Mouse (Mus musculus): ENCODE results near the gene Wwc1. TPM values are rescaled to one million over a fixed set of nuclear protein-coding genes. Genes with fewer than 3 reads are reported as not detected.

The Wwc1 gene
- total RNA-seq, 2 experiments from 2014 or later, result 0.47 to 0.52 TPM

- no peak for DNase-seq
Observed at GRCm38 (mm10) chr11:35933402-35934085, 46.8 kb downstream of the Wwc1 start.

DNA sequence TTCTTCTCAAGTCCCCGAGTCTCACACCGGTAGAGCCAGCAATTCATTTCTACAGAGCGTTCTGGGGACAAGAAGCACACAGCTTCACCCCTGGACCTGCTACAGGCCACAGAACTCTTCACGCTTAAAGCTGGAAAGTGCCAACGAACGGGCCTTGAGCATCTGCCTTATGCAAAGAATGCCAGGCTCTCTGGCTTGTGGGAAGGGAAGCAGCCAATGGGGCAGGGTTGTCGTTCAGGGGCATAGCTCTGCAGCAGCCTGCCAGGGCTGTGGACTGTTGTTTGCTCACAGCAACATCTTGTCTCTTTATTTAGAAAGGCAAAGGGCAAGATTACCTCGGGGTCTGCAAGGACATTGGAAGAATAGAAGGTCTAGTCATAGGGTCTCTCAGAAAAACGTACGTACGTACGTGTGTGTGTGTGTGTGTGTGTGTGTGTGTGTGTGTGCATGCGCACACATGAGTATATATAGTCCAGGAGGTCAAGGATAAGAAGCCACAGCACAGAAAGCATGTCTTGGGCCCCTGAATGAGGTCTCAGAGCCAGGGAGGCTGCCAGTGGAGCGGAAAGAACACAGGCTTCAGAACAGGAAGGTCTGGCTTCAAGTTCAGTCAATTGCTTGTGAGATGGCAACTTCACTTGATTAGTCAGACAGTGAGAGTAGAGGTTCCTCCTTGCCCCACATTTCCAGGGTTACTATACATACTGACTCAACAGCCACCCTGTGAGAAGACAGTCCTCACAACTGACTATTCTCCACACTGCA is 48.0 kb downstream of the Wwc1 start:
- DNase-seq, result no peak

GRCm38 (mm10) chr11:35930511-35931060 is 49.7 kb downstream of the Wwc1 start:
- no peak for DNase-seq

DNA sequence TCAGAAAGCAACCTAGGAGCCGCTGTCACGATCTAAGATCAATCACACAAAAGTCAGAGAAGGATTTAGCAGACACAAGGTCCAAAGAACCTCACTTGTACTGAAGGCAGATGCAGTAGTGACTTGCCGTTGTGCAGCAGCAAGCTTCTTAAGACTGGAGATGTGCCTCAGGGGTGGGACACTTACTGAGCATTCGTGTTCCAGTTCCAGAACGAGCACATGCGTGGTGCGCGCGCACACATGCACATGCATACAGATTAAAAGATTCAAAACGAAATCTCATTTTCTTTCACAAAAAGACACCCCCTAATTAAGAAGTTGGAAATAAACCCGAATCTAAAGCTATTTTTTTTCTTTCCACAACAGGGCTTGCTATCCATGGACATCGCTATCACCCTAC is 51.9 kb downstream of the Wwc1 start:
- DNase-seq, result no peak

DNA sequence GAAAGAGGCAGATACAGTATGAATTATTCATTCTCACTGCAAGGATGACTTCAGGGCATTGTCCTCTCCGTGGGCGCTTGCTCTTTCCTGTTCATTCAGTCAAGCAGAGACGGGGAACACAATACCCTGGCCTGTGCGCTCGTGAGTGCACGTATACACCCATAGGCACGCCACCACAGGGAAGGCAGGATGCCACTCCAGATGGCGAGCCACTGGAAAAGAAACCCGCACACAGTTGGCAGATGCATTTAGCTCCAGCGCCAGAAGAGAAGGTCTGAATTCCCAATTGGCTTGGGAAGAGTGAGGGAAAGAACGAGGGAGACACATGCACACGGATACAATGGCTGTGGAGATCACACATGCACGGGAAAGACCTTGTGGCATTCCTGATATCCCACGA is 53.0 kb downstream of the Wwc1 start:
- no peak for DNase-seq

DNA sequence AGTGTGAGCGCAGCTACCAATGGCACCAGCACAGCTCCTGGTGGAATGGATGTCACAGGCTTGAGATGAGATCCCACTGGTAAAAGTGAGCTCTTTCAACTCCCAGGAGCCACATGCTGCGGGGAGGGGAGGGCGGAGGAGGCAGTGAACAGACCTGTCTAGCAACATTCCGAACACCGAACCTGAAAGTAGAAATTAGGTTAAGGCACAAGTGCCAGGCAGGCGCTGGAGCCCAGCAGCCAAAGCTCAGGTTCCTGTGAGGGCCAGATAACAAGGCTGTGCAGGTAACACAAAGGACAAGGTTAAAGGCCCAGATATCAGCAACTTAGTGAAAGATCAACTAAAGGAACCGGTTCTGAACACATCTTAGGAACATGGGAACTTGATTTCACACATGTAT is 54.7 kb downstream of the Wwc1 start:
- DNase-seq, result no peak

DNA sequence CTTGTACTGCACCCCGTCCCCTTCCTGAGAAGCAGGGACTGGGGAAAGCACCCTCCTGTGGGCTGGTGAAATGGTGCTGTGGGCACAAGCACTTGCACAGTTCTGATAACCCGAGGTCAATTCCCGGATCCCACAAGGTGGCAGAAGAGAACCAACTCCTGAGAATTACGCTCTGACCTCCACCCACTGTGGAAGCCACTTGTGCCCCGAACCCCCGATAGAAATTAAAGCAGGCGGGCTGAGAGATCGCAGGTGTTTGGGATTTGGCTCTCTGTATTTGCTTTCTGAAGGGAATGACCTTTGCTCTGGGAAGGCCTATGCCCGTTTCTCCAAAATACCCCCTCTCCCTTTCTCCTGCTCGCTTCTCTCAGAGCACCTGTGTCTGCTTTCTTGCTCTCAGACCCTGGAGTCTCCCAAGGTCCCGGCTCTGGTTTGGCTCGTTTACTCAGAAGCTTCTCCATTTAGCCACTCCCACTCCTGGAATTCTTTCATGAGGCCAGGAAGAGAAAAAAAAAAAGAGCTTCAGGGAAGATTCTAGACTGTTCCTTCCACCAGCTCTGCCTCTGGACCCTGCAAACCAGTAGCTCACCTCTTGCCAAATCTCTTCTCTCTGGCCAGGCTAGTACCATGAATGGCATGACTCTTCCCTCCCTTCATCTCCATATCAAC is 58.0 kb downstream of the Wwc1 start:
- DNase-seq, result no peak

- no peak for DNase-seq
Observed at GRCm38 (mm10) chr11:35920776-35921175, 59.6 kb downstream of the Wwc1 start.

GRCm38 (mm10) chr11:35919856-35920503 is 60.3 kb downstream of the Wwc1 start:
- no peak for DNase-seq

DNA sequence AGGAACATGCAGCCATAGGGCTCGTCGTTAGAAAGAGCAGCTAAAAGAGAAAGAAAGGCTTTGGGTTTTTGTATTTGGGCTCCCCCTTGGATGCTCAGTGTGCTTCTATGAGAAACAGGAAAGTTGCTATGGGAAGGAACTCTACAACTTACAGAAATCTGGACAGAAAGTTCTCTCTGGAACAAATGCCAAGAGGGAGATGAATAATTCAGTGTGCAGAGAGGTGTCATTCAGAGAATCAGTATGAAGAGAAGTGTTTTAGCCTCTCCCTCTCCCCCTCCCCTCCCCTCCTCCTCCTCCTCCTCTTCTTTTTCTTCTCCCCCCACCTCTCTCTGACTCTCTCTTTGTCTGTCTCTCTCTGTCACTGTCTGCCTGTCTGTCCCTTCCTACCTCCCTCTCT is 60.9 kb downstream of the Wwc1 start:
- DNase-seq, result no peak

DNA sequence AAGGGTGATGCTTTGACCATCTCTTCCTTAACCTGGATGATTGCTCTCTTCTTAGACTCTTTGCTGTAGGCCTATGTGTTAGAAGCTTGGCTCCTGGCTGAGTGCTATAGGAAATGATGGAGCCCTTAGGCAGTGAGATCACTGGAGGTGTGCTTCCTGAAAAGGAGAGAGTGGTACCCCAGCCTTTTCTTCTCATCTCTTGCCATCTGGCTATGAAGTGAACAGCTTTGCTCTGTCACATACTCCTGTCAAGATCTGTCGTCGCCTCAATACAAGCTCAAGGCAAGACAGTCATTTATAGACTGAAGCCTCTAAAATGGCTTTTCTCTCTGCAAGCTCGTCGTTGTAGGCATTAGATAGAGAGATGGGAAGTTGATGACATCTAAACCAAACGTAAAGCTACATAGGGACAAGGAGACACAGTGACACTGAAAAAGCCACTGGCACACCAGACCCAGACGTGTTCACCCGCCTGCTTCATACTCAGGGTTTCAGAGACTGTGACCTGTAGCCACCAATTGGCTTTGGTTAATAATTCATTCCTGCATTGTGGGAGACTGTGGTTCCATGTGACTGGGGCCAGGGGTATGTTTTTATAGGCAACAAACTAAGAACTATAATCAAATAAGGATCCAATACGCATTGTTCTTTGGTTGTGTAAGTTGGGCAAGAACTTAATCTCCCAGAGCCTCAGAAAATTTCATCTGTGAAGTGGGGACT is 63.7 kb downstream of the Wwc1 start:
- no peak for DNase-seq

DNA sequence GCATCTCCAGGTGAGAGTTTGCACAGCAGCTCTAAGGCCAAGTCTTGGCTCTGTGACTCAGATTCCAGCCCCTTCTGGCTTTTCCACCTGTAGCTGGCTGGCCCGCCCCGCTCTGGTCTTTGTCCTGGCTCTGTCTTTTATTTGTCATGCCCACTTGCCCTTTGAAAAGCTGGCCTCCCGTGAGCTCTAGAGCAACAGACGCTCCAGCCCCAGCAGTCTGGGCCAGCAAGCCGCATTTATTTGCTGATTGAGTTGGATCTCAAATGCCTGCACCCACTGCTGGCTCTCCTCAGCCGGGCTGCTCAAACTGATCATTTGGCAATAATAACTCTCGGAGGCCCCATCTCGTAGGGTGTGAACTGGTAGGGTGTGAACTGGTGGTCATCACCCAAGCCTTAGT is 64.8 kb downstream of the Wwc1 start:
- DNase-seq, result no peak

DNA sequence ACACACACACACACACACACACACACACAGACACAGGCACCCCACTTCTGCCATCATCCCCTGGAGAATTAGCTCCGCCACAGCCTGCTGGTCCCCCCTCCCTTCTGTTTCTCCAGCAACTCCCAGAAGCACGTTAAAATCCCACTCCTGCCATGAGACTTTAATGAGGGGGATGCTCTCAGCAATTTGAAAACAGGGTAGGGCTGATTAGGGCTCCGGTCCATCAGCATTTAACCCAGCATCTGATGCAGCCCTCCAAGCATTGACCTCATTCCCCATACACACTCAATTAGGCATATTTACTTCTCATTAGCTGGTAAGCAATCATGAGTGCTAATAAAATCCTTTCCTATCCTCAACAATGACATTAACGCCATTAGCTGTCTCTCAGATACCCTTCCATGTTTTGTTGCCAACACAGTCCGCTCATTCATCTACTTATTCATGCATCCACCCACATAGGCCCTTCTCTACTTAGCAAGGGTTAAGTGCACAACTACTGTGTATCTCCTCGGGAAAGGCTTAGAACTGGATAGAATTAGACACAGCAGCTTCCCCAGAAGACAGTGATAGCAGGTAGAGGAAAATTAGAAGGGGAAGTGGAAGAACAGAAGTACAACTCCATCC is 66.8 kb downstream of the Wwc1 start:
- DNase-seq, result no peak

- DNase-seq, result no peak
Observed at GRCm38 (mm10) chr11:35904955-35905550, 75.3 kb downstream of the Wwc1 start.

DNA sequence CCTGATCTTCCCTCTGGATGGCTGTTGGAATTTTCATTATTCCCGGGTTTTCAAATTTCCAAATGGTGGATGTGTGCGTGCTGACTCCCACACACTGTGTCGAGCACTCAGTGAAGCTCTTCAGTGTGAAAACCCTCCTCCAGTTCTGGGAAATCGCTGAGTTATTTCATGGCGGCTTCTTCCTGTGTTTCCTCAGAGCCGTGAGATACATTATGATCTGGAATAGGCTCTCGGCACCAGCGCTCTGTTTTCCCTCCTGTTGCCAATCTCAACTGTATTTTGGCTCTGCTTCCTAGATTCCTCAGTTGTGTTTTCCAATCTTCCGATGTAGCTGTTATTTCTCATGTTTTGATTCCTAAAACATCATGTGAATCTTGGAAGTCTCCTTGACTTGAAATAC is 77.2 kb downstream of the Wwc1 start:
- no peak for DNase-seq

GRCm38 (mm10) chr11:35899946-35900345 is 80.4 kb downstream of the Wwc1 start:
- no peak for DNase-seq

DNA sequence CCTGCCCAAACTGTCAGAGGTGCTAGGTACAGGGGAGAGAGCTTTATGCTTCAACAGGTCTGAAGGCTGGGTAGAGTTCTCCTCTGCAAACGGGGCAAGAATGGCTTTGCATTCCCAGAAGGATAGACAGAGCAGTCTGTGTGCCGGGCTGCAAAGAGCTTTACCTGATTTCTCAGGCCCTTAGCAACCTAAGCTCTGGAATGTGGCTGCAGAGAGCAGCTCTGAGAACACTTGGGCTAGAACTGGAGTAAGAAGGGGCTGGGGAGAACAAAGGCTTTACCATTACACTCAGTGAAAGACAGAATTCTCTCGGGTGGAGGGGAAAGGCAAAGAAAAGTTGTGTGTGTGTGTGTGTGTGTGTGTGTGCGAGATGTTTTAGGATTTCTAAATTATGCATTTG is 86.9 kb downstream of the Wwc1 start:
- DNase-seq, result no peak

GRCm38 (mm10) chr11:35893018-35893421 is 87.3 kb downstream of the Wwc1 start:
- no peak for DNase-seq

- no peak for DNase-seq
Observed at GRCm38 (mm10) chr11:35892293-35892692, 88.0 kb downstream of the Wwc1 start.

DNA sequence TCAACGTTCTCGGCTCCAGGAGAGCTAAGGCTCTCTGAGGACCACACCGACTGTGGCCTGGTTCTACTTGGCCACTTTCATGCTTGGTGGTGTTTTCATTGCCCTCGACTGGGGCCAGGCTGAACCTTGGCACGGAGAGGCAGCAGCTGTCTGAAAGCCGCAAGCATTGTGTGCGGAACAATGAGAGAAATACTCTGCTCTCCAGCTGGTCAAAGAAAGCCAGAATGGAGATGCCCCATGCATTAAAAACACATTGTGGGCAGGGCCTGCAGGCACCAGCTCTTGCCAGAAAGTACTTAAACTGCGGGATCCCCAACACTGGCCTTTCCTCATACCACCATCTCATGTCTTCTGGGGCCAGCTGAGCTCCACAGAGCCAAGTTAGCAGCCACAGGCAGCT is 91.5 kb downstream of the Wwc1 start:
- no peak for DNase-seq

GRCm38 (mm10) chr11:35882777-35883176 is 97.5 kb downstream of the Wwc1 start:
- DNase-seq, result no peak
